In the genomic region with DNA sequence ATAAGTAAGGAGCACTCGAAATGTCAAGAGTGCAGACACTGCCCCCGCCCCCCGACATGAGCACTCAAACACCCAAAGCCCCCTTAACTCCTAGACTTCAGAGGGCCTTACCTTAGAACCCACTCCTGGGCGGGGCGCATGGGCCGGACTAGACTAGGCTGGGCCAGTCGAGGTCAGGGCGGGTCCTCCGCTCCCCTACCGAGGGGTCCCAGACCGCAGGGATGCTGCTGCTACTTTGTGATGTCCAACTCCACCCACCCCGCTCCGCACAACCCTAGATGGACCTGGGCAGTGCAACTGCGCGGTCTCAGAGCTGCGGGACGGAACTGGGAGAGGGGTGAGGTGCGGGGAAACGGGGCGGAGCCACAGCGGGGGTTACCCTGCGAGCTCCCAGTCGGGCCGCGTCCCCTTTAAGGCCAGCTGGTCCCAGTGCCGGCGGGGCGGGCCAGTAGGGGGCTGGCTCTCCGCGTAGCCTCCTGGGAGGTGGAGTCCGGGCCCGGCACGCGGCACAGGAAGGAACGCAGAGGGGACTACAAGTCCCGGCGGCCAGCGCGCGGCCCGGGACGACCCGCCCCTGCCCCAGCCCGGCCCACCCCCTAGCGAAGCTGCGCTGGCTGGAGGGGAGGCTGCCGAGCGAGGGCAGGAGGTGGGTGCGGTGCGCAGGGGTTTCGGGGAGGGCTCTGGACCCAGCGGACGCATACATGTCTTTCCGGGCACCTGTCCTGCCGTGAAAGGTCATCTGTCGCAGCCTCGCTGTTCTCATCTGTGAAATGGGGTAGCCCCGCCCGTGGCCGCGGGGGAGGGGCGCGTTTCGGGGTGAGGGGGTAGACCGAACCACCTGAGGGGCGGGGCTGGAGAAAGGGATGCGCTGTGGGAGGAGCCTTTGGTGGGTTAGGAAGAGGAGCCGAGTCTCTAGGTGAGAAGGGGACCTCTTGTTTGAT, we compare ENCODE assay signal across 1 mouse cellular context.
TF ChIP-seq lines count a peak whose summit lies in the region.

Gene Usp35, minus strand, starts transcription at position 295 of the 941 bp plus-strand sequence.
Gene Kctd21, plus strand, starts transcription at position 602 of the 941 bp plus-strand sequence.

TF ChIP-seq in CH12.LX, 34 proteins besides CTCF, POLR2A, EP300 and RAD21 (continued from another document):
- no peak for TF ChIP-seq POLR2AphosphoS2 (IDR thresholded peaks at IDR 0.05; ENCODE audit: low read depth, low read length)
- no peak for TF ChIP-seq PAX5 (IDR thresholded peaks at IDR 0.05; ENCODE audit: low read length)
- no peak for TF ChIP-seq ZKSCAN1 (IDR thresholded peaks at IDR 0.05; ENCODE audit: borderline replicate concordance, low read depth, low read length)
- no peak for TF ChIP-seq TCF12 (IDR thresholded peaks at IDR 0.05; ENCODE audit: low read depth, low read length)
- TF ChIP-seq NRF1 (IDR thresholded peaks at IDR 0.05; ENCODE audit: low read depth, low read length) = peak; percentile 44
- TF ChIP-seq UBTF (IDR thresholded peaks at IDR 0.05; ENCODE audit: low read depth, low read length) = no peak
- no peak for TF ChIP-seq ETS1 (conservative IDR thresholded peaks at IDR 0.05; ENCODE audit: low read depth, low read length)
- TF ChIP-seq MEF2A (IDR thresholded peaks at IDR 0.05; ENCODE audit: borderline replicate concordance, low read depth, low read length) = peak; percentile 34; the same call in 1 of the 2 replicates
- peak; percentile 96 for TF ChIP-seq HCFC1 (IDR thresholded peaks at IDR 0.05; ENCODE audit: low read depth, low read length)
- no peak for TF ChIP-seq ZNF384 (IDR thresholded peaks at IDR 0.05; ENCODE audit: low read depth, low read length)
- TF ChIP-seq ELF1 (IDR thresholded peaks at IDR 0.05; ENCODE audit: low read depth, low read length) = peak; percentile 79
- no peak for TF ChIP-seq SMC3 (IDR thresholded peaks at IDR 0.05; ENCODE audit: low read depth, low read length)
- TF ChIP-seq IRF4 (IDR thresholded peaks at IDR 0.05; ENCODE audit: low read depth, low read length) = peak; percentile 56; the same call in 1 of the 2 replicates
- TF ChIP-seq USF2 (conservative IDR thresholded peaks at IDR 0.05; ENCODE audit: low read depth, low read length) = no peak
- peak; percentile 35; the same call in 1 of the 2 replicates for TF ChIP-seq MXI1 (IDR thresholded peaks at IDR 0.05; ENCODE audit: low read depth, low read length)
- no peak for TF ChIP-seq MYC (IDR thresholded peaks at IDR 0.05; ENCODE audit: low read depth, low read length)
- TF ChIP-seq E2F4 (IDR thresholded peaks at IDR 0.05; ENCODE audit: insufficient replicate concordance, low read depth, low read length) = no peak
- TF ChIP-seq MAX (IDR thresholded peaks at IDR 0.05; ENCODE audit: low read length) = no peak
- TF ChIP-seq RCOR1 (conservative IDR thresholded peaks at IDR 0.05; ENCODE audit: low read depth, low read length) = no peak
- TF ChIP-seq ZC3H11A (IDR thresholded peaks at IDR 0.05; ENCODE audit: low read depth, low read length) = no peak
- TF ChIP-seq ZMIZ1 (IDR thresholded peaks at IDR 0.05; ENCODE audit: low read depth, low read length) = no peak
- TF ChIP-seq TBP (conservative IDR thresholded peaks at IDR 0.05; ENCODE audit: low read depth, low read length) = no peak
- TF ChIP-seq MAZ (IDR thresholded peaks at IDR 0.05; ENCODE audit: low read depth, low read length) = peak; percentile 95
- TF ChIP-seq USF1 (IDR thresholded peaks at IDR 0.05; ENCODE audit: low read depth, low read length) = no peak
- peak; percentile 48; the same call in 1 of the 2 replicates for TF ChIP-seq GABPA (IDR thresholded peaks at IDR 0.05; ENCODE audit: insufficient replicate concordance, low read depth, low read length)
- no peak for TF ChIP-seq NELFE (IDR thresholded peaks at IDR 0.05; ENCODE audit: low read depth, low read length)
- TF ChIP-seq BHLHE40 (IDR thresholded peaks at IDR 0.05; ENCODE audit: low read depth, low read length) = no peak
- TF ChIP-seq CHD2 (IDR thresholded peaks at IDR 0.05; ENCODE audit: low read length) = peak; percentile 56; the same call in 1 of the 2 replicates
- peak; percentile 90 for TF ChIP-seq SIN3A (IDR thresholded peaks at IDR 0.05; ENCODE audit: low read length)
